Mouse (Mus musculus) left cerebral cortex, adult 2 months (tissue): ENCODE results near the gene Lmtk2. TPM values are rescaled to one million over a fixed set of nuclear protein-coding genes. Genes with fewer than 3 reads are reported as not detected.

Experiments
- DNase-seq, 2 experiments: peaks; one replicate each; pipeline ENCODE4 v3.0.0; 2021 to 2022; ENCODE audit warnings: low spot score in 2 of 2, mixed read lengths in 1 of 2; ENCODE audit errors: extremely low spot score in 1 of 2
- H3K27ac ChIP-seq: fragments of 200-600 bp; 2 replicates; pipeline ENCODE4 v1.8.1; 2022
- H3K4me3 ChIP-seq: fragments of 200-600 bp; 2 replicates; pipeline ENCODE4 v1.8.1; 2022
- CTCF ChIP-seq: fragments of 200-600 bp; IDR thresholded peaks from 2 replicates; pipeline ENCODE4 v1.8.1; 2022; ENCODE audit warnings: antibody characterized with exemption, mild to moderate bottlenecking, moderate library complexity
- intact Hi-C: fragments of 180-260 bp; cut with DNase I; formaldehyde crosslinking; loops from one replicate; pipeline ENCODE4 v1.15.1; 2025
- total RNA-seq, 2 experiments: library from RNA; stranded (reverse); gene quantifications; 2 replicates each; pipeline ENCODE4 v1.2.3; 2021

The Lmtk2 gene
- total RNA-seq, 2 experiments from 2014 or later: 171 to 173 TPM

DNA sequence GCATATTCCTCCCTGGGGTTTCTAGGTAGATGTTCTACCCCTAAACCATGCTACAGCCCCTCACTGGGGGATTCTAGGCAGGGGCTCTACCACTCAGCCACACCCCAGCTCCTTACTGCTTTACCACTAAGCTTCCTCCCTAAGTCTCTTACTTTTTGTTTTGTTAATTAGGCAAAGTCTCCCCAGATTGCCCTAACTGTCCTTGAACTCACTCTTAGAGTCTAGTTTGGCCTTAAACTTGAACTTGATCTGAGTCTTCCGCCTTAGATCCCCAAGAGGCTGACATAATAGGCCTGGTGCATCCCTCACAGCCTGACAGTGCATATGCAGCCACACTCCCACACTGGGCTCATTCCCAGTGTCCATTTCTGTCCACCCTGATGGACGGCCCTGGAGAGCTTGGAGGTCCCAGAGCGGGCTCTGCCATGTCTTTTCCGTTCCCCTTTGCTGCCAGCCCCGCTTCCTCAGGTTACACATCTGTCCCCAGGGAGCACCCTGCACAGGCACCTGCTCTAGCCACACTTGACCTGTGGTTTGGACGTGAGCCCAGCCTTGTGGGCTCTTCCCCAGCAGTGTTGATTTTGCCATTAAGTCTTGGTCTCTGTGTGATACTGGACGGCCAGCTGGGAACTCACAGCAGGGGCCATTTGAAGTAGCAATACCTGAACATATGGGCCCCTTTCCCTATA is 83.6 kb downstream of the Lmtk2 start:
- intact Hi-C loops: no loop called here
- TF ChIP-seq CTCF: no peak

DNA sequence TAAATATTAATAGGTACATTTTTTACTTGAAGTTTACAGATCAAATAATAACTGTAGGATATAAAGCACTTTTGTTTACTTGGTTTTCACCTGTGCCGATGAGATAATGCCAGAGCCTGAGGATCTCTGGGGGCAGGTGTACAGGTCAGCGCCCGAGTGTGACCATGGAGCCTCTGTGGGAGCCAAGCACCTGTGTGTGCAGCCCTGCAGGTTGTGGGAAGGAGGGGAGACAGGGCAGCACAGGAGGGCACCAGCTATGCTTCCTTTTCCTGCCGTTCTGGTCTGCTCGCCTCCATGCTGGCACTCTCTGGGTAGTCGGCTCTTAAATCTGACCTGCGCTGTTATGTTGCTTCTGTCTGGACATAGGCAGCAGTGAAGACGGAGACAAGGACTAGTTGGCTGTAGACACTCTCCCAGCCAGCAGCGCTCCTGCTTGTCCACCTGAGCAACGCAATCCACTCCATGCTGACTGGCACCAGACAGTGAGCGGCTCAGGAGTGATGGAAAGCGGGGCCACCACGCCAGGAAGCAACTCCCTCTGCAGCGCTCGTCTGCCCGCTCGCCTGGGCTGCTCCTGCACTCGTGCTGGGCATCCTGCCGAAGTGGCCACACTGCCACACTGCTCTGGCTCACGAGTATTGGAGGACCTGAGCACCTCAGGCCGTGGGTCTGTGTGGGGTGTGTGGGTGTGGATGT is 84.3 kb downstream of the Lmtk2 start:
- no peak for DNase-seq
- intact Hi-C loops: no loop called here
- Histone ChIP-seq H3K27ac (no peak overlapping the region), H3K4me3 (no peak overlapping the region)
- no peak for TF ChIP-seq CTCF

More for the DNA sequence above, 83.6 kb downstream of the Lmtk2 start:
- Histone ChIP-seq H3K27ac (no peak overlapping the region), H3K4me3 (no peak overlapping the region)
- no peak for DNase-seq

DNA sequence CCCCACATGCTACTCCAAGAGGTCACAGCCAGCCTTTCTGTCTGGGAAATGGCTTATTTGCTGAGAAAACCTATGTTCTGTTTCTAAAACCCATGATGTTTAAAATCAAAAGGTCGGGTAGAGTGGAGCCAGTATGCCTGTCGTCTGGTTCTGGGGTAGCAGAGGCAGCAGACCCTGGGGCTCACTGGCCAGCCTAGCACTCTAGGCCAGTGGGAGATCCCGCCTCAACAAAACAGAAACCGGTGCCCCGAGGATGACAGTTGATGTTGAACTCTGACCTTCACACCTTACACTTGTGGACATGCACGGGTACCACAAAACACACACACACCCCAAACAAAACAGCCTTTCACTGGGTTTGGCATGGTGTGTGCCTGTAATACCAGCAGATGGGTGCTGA is 88.2 kb downstream of the Lmtk2 start:
- intact Hi-C loops: no loop called here
- H3K27ac ChIP-seq: no peak overlapping the region
- no peak for DNase-seq
- TF ChIP-seq CTCF: no peak
- no peak overlapping the region for H3K4me3 ChIP-seq

DNA sequence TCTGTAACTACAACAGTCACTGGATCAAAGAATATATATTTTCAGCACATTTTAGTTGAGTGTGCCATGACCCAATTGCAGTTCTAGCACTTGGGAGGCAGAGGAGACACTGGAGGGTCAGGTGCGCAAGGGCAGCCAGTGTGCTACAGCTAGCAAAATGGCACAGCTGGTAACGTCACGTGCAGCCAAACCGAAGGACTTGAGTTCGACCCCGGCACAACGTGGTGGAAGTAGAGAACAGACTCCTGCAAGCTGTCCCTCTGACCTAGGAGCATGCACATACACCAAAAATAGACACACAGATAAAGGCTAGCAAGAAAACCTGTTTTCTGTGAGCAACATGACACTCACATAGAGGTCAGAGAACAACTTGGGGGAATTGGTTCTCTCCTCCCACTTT is 89.1 kb downstream of the Lmtk2 start:
- intact Hi-C loops: no loop called here
- H3K27ac ChIP-seq: no peak overlapping the region
- DNase-seq: no peak
- no peak for TF ChIP-seq CTCF
- no peak overlapping the region for H3K4me3 ChIP-seq

DNA sequence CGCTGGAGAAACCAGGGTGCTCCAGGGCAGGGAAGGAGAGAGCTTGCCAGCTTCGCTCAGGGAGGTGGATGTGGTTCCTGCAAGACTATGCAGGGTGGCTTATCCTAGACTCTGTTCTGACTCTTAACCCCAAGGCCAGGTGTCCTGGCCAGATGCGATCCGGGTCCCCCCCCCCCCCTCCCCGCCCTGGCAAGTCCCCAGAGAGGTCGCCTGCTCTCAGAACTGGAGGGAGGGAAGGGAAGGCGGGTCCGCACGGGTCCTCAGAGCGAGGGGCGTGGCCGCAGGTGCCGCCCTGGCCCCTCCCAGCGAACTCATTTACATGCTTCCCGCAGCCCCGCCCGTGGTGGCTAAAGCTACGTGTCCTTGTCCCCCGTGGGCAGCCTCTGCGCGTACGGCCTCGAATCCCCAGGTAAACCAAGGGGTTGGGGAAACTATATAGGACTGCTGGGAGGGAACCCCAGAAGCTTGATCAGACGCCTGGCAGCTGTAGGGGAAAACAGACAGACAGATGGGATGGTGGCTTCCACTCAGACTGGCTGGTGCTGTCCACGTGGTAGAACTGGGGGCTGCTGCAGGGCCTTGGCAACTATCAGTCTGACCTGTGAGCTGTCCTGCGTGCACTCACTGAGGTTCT is 89.8 kb downstream of the Lmtk2 start, which contains the start of gene Bhlha15:
Bhlha15 (plus strand) TSS at position 337 of the 634 bp plus-strand sequence.
- intact Hi-C loops: no loop called here
- no peak within 1 kb of the TSS for H3K27ac ChIP-seq
- H3K4me3 ChIP-seq: 0 out of 2 replicates have a peak within 1 kb of the TSS, but pooled peaks have one; percentile 11
- no peak for TF ChIP-seq CTCF
- DNase-seq: no peak

DNA sequence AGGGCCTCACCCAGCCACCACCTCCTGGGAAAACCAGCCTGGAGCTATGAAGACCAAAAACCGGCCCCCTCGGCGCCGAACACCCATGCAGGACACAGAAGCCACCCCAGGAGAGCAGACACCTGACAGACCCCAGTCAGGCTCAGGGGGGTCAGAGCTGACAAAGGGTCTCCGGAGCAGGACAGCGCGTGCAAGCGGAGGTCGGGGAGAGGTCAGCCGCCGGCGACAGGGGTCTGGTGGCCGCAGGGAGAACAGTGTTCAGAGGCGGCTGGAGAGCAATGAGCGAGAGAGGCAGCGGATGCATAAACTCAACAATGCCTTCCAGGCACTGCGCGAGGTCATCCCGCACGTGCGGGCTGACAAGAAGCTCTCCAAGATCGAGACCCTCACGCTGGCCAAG is 90.8 kb downstream of the Lmtk2 start:
- Histone ChIP-seq H3K4me3 (no peak overlapping the region), H3K27ac (no peak overlapping the region)
- no peak for DNase-seq
- intact Hi-C loops: no loop called here
- TF ChIP-seq CTCF: no peak

DNA sequence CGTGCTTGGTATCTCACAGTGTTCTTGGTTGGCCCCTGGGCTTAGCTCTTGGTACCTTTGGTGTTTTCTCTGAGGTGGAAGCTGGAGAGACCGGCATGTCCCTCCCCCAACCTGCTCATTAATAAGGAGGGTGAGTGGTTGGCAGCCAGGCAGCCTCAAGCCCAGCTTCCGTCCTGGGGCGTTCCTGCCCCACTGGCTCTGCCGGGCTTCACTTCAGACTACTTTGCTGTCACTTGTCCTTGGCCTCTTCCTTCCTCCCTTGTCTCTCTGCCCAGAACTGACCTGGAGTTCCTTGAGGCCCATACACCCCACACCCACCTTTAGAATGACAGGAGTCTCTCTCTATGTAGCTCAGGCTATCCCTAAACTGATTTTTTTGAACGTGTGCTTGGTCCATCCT is 92.4 kb downstream of the Lmtk2 start:
- intact Hi-C loops: no loop called here

DNA sequence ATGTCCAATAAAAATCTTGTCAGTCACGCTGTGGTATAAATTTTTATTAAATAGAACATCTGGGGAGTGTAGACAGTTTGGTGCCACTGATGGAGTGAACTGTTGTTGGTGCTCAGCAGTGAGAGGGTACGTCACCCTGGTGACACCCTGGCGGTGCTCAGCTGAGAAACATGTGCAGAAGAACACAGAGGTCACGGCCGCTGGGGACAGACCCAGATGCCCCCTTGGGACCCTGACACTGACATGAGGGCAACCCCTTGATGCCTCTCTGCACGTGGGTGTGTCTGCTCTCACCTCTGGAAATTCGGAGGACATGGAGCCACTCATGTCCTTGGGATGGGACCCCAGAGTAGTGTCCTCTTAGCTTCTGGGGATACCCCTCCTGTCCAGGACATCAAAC is 94.2 kb downstream of the Lmtk2 start:
- H3K4me3 ChIP-seq: no peak overlapping the region
- DNase-seq: no peak
- intact Hi-C loops: no loop called here
- TF ChIP-seq CTCF: no peak
- H3K27ac ChIP-seq: no peak overlapping the region

More for the DNA sequence above, 92.4 kb downstream of the Lmtk2 start:
- H3K4me3 ChIP-seq: no peak overlapping the region
- TF ChIP-seq CTCF: no peak
- no peak overlapping the region for H3K27ac ChIP-seq
- DNase-seq: no peak

DNA sequence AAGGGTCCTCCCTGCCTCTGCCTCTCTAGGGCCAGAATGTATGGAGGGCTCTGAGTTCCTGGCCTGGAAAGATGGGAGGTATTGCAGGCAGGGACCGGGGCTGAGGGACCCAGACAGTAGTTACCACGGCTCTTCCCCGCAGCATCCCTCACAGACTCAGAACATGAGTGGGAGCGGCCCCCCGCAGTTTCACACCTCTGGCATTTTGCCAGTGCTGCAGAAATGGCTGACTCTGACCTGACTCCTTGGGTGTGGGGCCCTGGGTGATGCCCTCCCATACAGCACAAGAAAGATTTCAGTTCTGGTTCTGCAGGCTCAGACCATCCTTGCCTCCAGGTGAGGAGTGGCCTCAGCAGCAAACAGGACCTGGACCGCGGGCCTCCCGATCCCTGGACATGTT is 95.3 kb downstream of the Lmtk2 start:
- intact Hi-C loops: no loop called here
- Histone ChIP-seq H3K4me3 (no peak overlapping the region), H3K27ac (no peak overlapping the region)
- DNase-seq: no peak
- TF ChIP-seq CTCF: no peak

DNA sequence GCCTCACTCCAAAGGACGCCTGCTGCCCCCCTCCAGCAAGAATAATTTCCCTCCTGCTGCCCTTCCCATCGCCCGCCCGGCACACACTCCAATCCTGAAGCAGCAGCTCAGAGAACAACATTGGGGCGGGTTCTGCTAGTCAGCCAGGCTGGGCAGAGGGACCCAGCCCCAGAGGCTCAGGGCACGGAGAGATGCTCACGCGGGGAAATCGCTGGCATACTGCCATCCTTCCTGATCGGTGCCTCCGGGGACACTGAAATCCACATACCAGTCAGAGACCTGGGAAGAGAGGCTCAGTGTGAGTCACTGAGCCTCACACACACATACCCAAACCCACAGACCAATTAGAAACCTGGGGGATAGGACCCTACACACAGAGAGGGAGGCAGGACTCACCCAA is 100.4 kb downstream of the Lmtk2 start:
- no peak for TF ChIP-seq CTCF
- Histone ChIP-seq H3K4me3 (no peak overlapping the region), H3K27ac (no peak overlapping the region)
- intact Hi-C loops: no loop called here
- DNase-seq: no peak

DNA sequence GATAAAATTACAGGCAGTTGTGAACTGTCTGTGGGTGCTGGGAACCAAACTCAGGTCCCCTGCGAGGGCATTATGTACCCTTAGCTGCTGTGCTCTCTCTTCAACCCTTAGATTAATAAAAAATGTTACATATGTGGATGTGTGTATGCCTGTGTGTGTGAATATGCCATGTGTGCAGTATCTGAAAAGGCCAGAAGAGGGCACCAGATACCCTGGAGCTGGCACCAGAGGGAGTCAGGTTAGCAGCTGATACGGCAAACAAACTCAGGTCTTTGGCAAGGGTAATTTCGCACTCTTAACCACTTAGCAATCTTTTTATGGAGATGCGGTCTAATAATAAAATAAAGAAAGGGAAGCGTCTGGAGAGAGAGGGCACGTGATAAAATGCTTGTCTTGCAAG is 102.2 kb downstream of the Lmtk2 start:
- intact Hi-C loops: no loop called here
- peak; percentile 23 for TF ChIP-seq CTCF
- DNase-seq: no peak
- Histone ChIP-seq H3K27ac (no peak overlapping the region), H3K4me3 (no peak overlapping the region)

DNA sequence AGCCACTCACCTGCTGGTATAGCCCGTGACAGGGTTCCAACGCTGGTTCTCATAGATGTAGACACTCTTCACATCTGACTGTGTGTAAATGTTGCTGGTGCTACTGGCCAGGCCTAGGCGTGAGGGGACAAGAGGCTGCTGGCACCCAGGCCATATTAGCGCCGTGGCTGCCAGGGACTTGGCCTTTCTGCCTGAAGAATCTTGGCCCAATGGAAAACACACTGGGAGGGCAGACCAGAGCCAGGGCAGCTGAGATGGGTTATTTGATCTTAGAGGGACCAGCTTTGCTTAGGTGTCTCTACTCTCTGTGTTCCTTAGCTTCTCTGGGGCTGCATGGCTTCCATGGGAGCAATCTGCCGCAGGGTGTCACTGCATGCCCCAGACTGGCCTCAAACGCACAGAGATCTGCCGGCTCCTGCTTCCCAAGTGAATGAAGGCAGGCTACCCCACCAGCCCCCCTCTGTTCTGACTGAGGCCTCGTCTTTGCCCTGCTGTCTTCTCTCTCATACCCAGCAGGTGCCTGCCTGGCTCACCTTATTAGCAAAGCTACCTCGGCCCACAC is 103.2 kb downstream of the Lmtk2 start:
- Histone ChIP-seq H3K27ac (no peak overlapping the region), H3K4me3 (no peak overlapping the region)
- intact Hi-C loops: no loop called here
- no peak for DNase-seq
- TF ChIP-seq CTCF: no peak
